Mouse (Mus musculus) inflammation-experienced regulatory T-cells, adult 6 months (primary cell): ENCODE results near the gene Bloc1s4. TPM values are rescaled to one million over a fixed set of nuclear protein-coding genes. Genes with fewer than 3 reads are reported as not detected.

ENCODE experiments used
- ATAC-seq: one replicate; pipeline ENCODE4 v1.8.0; 2017
- polyA plus RNA-seq, 3 experiments: library from polyadenylated mRNA; unstranded; fragments of 100-300 nt; shearing (Covaris generic); gene quantifications; one replicate each; pipeline ENCODE4 v1.2.1; 2017

Gene Bloc1s4
- polyA plus RNA-seq, 3 experiments from 2014 or later, result 1.0 to 1.9 (median 1.1) TPM

GRCm38 (mm10) chr5:36716816-36717215 is 31.6 kb downstream of the Bloc1s4 start:
- ATAC-seq, result no peak

DNA sequence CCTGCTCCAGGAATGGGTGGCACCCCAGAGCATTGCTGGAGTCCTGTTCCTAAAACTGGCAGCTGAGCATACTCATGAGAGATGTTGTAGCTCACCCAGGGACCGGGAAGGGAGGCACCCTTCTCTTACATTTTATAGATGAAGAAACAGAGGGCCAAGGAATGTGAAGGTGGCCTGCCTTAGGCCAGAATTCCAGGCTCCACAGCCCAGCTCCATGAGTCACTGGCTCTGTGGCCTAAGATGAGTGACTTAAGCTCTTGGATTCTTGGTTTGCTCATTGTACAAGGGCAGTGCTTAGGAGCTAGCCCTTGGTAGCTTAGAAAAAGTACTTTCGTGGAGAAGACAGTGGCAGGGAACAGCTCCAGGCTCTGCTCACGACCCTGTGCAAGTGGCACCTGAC is 33.6 kb downstream of the Bloc1s4 start:
- no peak for ATAC-seq

- no peak for ATAC-seq
Observed at GRCm38 (mm10) chr5:36713693-36714092, 34.8 kb downstream of the Bloc1s4 start.

- ATAC-seq, result peak; percentile 99
Observed at GRCm38 (mm10) chr5:36712553-36713534, 35.6 kb downstream of the Bloc1s4 start.

GRCm38 (mm10) chr5:36711863-36712262 is 36.6 kb downstream of the Bloc1s4 start:
- ATAC-seq, result no peak

DNA sequence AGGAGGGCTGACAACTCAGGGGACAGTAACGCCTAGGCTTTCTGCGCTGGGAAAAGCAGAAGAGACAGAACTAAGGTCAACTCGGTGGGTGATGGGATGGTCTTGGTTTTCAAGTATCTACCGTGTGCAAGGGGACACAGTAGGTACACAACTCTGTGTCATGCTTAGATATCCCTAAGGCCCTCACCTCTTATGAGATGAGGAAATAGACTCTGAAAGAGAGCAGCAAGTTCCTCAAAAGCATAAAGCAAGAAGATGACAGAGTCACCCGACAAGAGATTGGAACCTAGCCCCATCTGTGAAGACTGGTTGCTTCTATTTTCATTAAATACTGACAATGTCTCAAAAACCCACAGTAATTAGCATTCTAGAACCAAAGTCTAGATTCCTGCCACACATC is 42.7 kb downstream of the Bloc1s4 start:
- no peak for ATAC-seq

GRCm38 (mm10) chr5:36705390-36705789 is 43.1 kb downstream of the Bloc1s4 start:
- ATAC-seq, result no peak

DNA sequence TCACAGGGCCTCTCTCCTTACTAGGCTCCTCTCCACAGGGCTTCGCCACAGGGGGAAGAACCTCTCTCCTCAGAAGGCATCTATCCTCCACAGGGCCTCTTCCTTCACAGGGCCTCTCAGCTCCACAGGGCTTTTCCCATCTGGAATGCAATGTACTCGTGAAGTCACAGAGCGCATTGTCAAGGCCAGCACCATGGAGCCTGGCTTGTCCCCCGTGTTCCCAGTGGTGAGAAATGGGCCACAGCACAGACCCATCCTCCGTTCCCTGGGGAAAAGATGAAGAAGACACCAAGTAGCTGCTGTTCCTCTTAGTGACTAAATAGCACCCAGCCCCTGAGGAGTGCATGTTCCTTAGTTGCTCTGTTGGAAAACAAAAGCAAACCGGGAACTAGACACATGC is 43.8 kb downstream of the Bloc1s4 start:
- ATAC-seq, result no peak

DNA sequence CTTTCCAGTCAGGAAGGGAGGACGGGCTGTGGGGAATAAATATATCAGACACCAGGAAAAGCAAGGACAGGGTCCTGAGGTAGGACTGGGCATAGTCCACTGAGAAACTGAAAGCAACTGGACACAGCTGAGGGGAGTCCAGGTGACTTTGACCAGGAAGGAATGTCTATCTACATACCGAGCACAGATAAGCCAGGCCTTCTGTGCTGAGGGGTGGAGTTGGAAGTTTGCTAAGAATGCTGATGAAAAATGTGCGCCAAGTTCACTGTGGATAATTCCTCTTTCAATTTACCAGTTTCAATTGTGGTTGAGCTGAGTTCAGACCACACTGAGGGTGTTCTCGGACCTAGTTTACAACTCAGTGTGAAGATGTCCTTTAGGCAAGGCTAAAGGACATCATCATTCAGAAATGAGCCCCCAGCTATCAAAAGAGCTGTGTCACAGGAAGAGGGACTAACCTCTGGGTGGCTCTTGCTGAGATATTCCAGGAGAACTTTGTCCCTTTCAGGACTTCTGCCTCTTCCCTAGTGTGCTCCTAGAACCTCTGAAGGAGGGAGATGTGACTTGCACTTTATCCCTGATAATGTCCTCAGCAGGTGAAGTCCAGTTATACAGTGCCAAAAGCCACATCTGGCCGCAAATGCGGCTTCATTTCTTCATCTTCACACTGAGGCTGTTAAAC is 47.4 kb downstream of the Bloc1s4 start:
- ATAC-seq, result no peak

DNA sequence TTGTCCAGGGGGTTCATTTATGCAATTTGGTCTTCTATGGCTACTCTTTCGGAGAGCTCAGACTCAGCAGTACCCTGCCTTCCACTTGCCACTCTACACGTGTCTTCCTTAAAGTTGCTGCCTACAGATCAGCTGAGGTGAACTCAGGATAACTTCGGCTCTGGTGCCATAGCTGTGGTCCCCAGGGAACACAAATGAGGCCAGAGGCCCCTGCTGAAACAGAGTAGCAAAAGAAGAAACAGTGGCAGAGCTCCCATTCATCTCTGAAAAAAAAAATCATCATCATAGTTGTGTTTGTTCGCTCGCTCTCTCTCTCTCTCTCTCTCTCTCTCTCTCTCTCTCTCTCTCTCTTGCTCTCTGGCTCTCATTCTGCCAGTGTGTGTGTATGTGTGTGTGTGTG is 49.8 kb downstream of the Bloc1s4 start:
- no peak for ATAC-seq

- ATAC-seq, result no peak
Observed at GRCm38 (mm10) chr5:36698067-36698670, 50.3 kb downstream of the Bloc1s4 start.

Other genes starting within 250 kb of the Bloc1s4 start
- 10 to 100 TPM; 37.2 to 66.0 (median 57.9) TPM for gene Tbc1d14, start 155.4 kb downstream of the Bloc1s4 start, polyA plus RNA-seq
- gene D5Ertd579e, start 52.6 kb downstream of the Bloc1s4 start, polyA plus RNA-seq, result 10 to 100 TPM; 18.2 to 32.6 (median 28.6) TPM
- 10 to 100 TPM; 78.5 to 96.4 (median 94.8) TPM for gene Mrfap1, start 48.1 kb upstream of the Bloc1s4 start, polyA plus RNA-seq
- gene Man2b2, start 82.0 kb upstream of the Bloc1s4 start, polyA plus RNA-seq, result 10 to 100 TPM; 20.7 to 27.4 (median 23.2) TPM
- under 1 TPM in 1 of 3 experiments, not detected in 2; 0.40 TPM for gene Ppp2r2c, start 119.9 kb upstream of the Bloc1s4 start, polyA plus RNA-seq
- 1 to 10 TPM in 2 of 3 experiments, under 1 TPM in 1; 0.68 to 1.5 (median 1.2) TPM for gene Wfs1, start 240.6 kb upstream of the Bloc1s4 start, polyA plus RNA-seq